Mouse (Mus musculus): ENCODE results near the gene Gucy2g. TPM values are rescaled to one million over a fixed set of nuclear protein-coding genes. Genes with fewer than 3 reads are reported as not detected.

The Gucy2g gene
- 0.05 and 0.11 TPM in 2 replicates for polyA plus RNA-seq (2015; fragmentation: Nextera tagmentation; extraction: Ambion mirVana)

GRCm38 (mm10) chr19:55241186-55241645 lies at the start of gene Gucy2g:
Gene Gucy2g (minus strand): TSS chr19:55241236.
- 0 out of 2 replicates have a peak, but pooled peaks cover 3% of the 10 kb centered on the region for H3K4me1 ChIP-seq (ENCODE audit: control insufficient read depth, insufficient read depth, low read length)

GRCm38 (mm10) chr19:55288974-55289373 lies 47.9 kb upstream of the Gucy2g start:
- Histone ChIP-seq H3K9me3 (replicated peaks; ENCODE audit: control insufficient read depth, low read length) (no peaks in the 10 kb centered on the region), H3K36me3 (ENCODE audit: control insufficient read depth, insufficient read depth, low read length) (no peaks in the 10 kb centered on the region), H3K4me3 (replicated peaks; ENCODE audit: low read length) (no peak overlapping the region), H3K4me2 (ENCODE audit: low read depth, low read length) (no peak overlapping the region), H3K27ac (ENCODE audit: low read length) (no peak overlapping the region), H3K27me3 (ENCODE audit: control insufficient read depth, insufficient read depth, low read length) (no peaks in the 10 kb centered on the region), H3K9ac (ENCODE audit: low read length) (no peak overlapping the region), H3K4me1 (ENCODE audit: control insufficient read depth, insufficient read depth, low read length) (no peaks in the 10 kb centered on the region)
- no peak for ATAC-seq (ENCODE audit: insufficient read depth, low FRiP score)

More at GRCm38 (mm10) chr19:55241186-55241645, at the start of gene Gucy2g:
- ATAC-seq (ENCODE audit: insufficient read depth, low FRiP score), result no peak
- WGBS, result 78% methylated on average over 6 of the region's 6 CpGs
- H3K36me3 ChIP-seq (ENCODE audit: control insufficient read depth, insufficient read depth, low read length), result no peaks in the 10 kb centered on the region
- no peak within 1 kb of the TSS for H3K27ac ChIP-seq (ENCODE audit: low read length)
- H3K4me3 ChIP-seq (replicated peaks; ENCODE audit: low read length), result no peak within 1 kb of the TSS
- H3K9me3 ChIP-seq (replicated peaks; ENCODE audit: control insufficient read depth, low read length), result no peaks in the 10 kb centered on the region
- H3K27me3 ChIP-seq (ENCODE audit: control insufficient read depth, insufficient read depth, low read length), result no peaks in the 10 kb centered on the region; the same call in 1 of the 2 replicates
- no peak within 1 kb of the TSS for H3K9ac ChIP-seq (ENCODE audit: low read length)
- H3K4me2 ChIP-seq (ENCODE audit: low read depth, low read length), result no peak within 1 kb of the TSS

- no peak for ATAC-seq (ENCODE audit: insufficient read depth, low FRiP score)
- Histone ChIP-seq H3K9ac (ENCODE audit: low read length) (no peak overlapping the region), H3K27ac (ENCODE audit: low read length) (no peak overlapping the region), H3K9me3 (replicated peaks; ENCODE audit: control insufficient read depth, low read length) (no peaks in the 10 kb centered on the region), H3K27me3 (ENCODE audit: control insufficient read depth, insufficient read depth, low read length) (no peaks in the 10 kb centered on the region), H3K36me3 (ENCODE audit: control insufficient read depth, insufficient read depth, low read length) (no peaks in the 10 kb centered on the region), H3K4me2 (ENCODE audit: low read depth, low read length) (no peak overlapping the region), H3K4me1 (ENCODE audit: control insufficient read depth, insufficient read depth, low read length) (no peaks in the 10 kb centered on the region), H3K4me3 (replicated peaks; ENCODE audit: low read length) (no peak overlapping the region)
- 88% methylated on average over 4 of the region's 4 CpGs for WGBS
These were observed 45.0 kb upstream of the Gucy2g start for GRCm38 (mm10) chr19:55286034-55286433.

- WGBS, result 84% methylated on average over 4 of the region's 4 CpGs
- no peaks in the 10 kb centered on the region for H3K36me3 ChIP-seq (ENCODE audit: control insufficient read depth, insufficient read depth, low read length)
These were observed 43.1 kb upstream of the Gucy2g start for GRCm38 (mm10) chr19:55284093-55284492.

GRCm38 (mm10) chr19:55276770-55277169 lies 35.7 kb upstream of the Gucy2g start:
- 82% methylated on average over 3 of the region's 3 CpGs for WGBS
- no peaks in the 10 kb centered on the region for H3K27me3 ChIP-seq (ENCODE audit: control insufficient read depth, insufficient read depth, low read length)
- no peak for ATAC-seq (ENCODE audit: insufficient read depth, low FRiP score)
- no peak overlapping the region for H3K27ac ChIP-seq (ENCODE audit: low read length)
- no peaks in the 10 kb centered on the region for H3K9me3 ChIP-seq (replicated peaks; ENCODE audit: control insufficient read depth, low read length)
- H3K4me2 ChIP-seq (ENCODE audit: low read depth, low read length), result no peak overlapping the region
- no peak overlapping the region for H3K9ac ChIP-seq (ENCODE audit: low read length)
- H3K4me1 ChIP-seq (ENCODE audit: control insufficient read depth, insufficient read depth, low read length), result no peaks in the 10 kb centered on the region
- no peaks in the 10 kb centered on the region for H3K36me3 ChIP-seq (ENCODE audit: control insufficient read depth, insufficient read depth, low read length)
- no peak overlapping the region for H3K4me3 ChIP-seq (replicated peaks; ENCODE audit: low read length)

More at GRCm38 (mm10) chr19:55284093-55284492, 43.1 kb upstream of the Gucy2g start:
- H3K4me2 ChIP-seq (ENCODE audit: low read depth, low read length), result no peak overlapping the region
- no peak overlapping the region for H3K9ac ChIP-seq (ENCODE audit: low read length)
- peak; percentile 60 for ATAC-seq (ENCODE audit: insufficient read depth, low FRiP score)
- no peak overlapping the region for H3K27ac ChIP-seq (ENCODE audit: low read length)
- H3K4me3 ChIP-seq (replicated peaks; ENCODE audit: low read length), result no peak overlapping the region
- H3K27me3 ChIP-seq (ENCODE audit: control insufficient read depth, insufficient read depth, low read length), result no peaks in the 10 kb centered on the region
- no peaks in the 10 kb centered on the region for H3K9me3 ChIP-seq (replicated peaks; ENCODE audit: control insufficient read depth, low read length)
- H3K4me1 ChIP-seq (ENCODE audit: control insufficient read depth, insufficient read depth, low read length), result no peaks in the 10 kb centered on the region

- ATAC-seq (ENCODE audit: insufficient read depth, low FRiP score), result no peak
- no peak overlapping the region for H3K4me2 ChIP-seq (ENCODE audit: low read depth, low read length)
- 78% methylated on average over 4 of the region's 4 CpGs for WGBS
- no peaks in the 10 kb centered on the region for H3K9me3 ChIP-seq (replicated peaks; ENCODE audit: control insufficient read depth, low read length)
- H3K27me3 ChIP-seq (ENCODE audit: control insufficient read depth, insufficient read depth, low read length), result no peaks in the 10 kb centered on the region
- peaks cover 2% of the 10 kb centered on the region for H3K4me1 ChIP-seq (ENCODE audit: control insufficient read depth, insufficient read depth, low read length)
- H3K36me3 ChIP-seq (ENCODE audit: control insufficient read depth, insufficient read depth, low read length), result no peaks in the 10 kb centered on the region
- no peak overlapping the region for H3K27ac ChIP-seq (ENCODE audit: low read length)
- no peak overlapping the region for H3K9ac ChIP-seq (ENCODE audit: low read length)
- H3K4me3 ChIP-seq (replicated peaks; ENCODE audit: low read length), result no peak overlapping the region
These were observed 35.1 kb upstream of the Gucy2g start for GRCm38 (mm10) chr19:55276100-55276499.

GRCm38 (mm10) chr19:55273340-55273739 lies 32.3 kb upstream of the Gucy2g start:
- WGBS, result 73% methylated on average over 6 of the region's 6 CpGs
- no peak overlapping the region for H3K4me2 ChIP-seq (ENCODE audit: low read depth, low read length)
- no peak for ATAC-seq (ENCODE audit: insufficient read depth, low FRiP score)

GRCm38 (mm10) chr19:55271448-55271847 lies 30.4 kb upstream of the Gucy2g start:
- H3K4me3 ChIP-seq (replicated peaks; ENCODE audit: low read length), result no peak overlapping the region
- H3K27ac ChIP-seq (ENCODE audit: low read length), result peak overlapping the region; percentile 87
- WGBS, result 32% methylated on average over 3 of the region's 3 CpGs
- H3K9me3 ChIP-seq (replicated peaks; ENCODE audit: control insufficient read depth, low read length), result no peaks in the 10 kb centered on the region
- peak; percentile 87 for ATAC-seq (ENCODE audit: insufficient read depth, low FRiP score)
- no peaks in the 10 kb centered on the region for H3K36me3 ChIP-seq (ENCODE audit: control insufficient read depth, insufficient read depth, low read length)
- H3K4me1 ChIP-seq (ENCODE audit: control insufficient read depth, insufficient read depth, low read length), result peaks cover 21% of the 10 kb centered on the region
- no peak overlapping the region for H3K4me2 ChIP-seq (ENCODE audit: low read depth, low read length)
- no peak overlapping the region for H3K9ac ChIP-seq (ENCODE audit: low read length)
- no peaks in the 10 kb centered on the region for H3K27me3 ChIP-seq (ENCODE audit: control insufficient read depth, insufficient read depth, low read length)

More at GRCm38 (mm10) chr19:55273340-55273739, 32.3 kb upstream of the Gucy2g start:
- H3K4me1 ChIP-seq (ENCODE audit: control insufficient read depth, insufficient read depth, low read length), result peaks cover 11% of the 10 kb centered on the region
- no peaks in the 10 kb centered on the region for H3K27me3 ChIP-seq (ENCODE audit: control insufficient read depth, insufficient read depth, low read length)
- H3K27ac ChIP-seq (ENCODE audit: low read length), result no peak overlapping the region
- H3K36me3 ChIP-seq (ENCODE audit: control insufficient read depth, insufficient read depth, low read length), result no peaks in the 10 kb centered on the region
- no peaks in the 10 kb centered on the region for H3K9me3 ChIP-seq (replicated peaks; ENCODE audit: control insufficient read depth, low read length)
- no peak overlapping the region for H3K9ac ChIP-seq (ENCODE audit: low read length)
- H3K4me3 ChIP-seq (replicated peaks; ENCODE audit: low read length), result no peak overlapping the region

GRCm38 (mm10) chr19:55269051-55269450 lies 28.0 kb upstream of the Gucy2g start:
- Histone ChIP-seq H3K4me1 (ENCODE audit: control insufficient read depth, insufficient read depth, low read length) (peaks cover 21% of the 10 kb centered on the region), H3K36me3 (ENCODE audit: control insufficient read depth, insufficient read depth, low read length) (no peaks in the 10 kb centered on the region), H3K4me2 (ENCODE audit: low read depth, low read length) (no peak overlapping the region), H3K27ac (ENCODE audit: low read length) (peak overlapping the region; percentile 89), H3K4me3 (replicated peaks; ENCODE audit: low read length) (no peak overlapping the region), H3K9me3 (replicated peaks; ENCODE audit: control insufficient read depth, low read length) (no peaks in the 10 kb centered on the region), H3K27me3 (ENCODE audit: control insufficient read depth, insufficient read depth, low read length) (no peaks in the 10 kb centered on the region), H3K9ac (ENCODE audit: low read length) (no peak overlapping the region)
- no peak for ATAC-seq (ENCODE audit: insufficient read depth, low FRiP score)
- WGBS, result 77% methylated on average over 5 of the region's 5 CpGs

All from stomach, embryonic 16.5 days (tissue).